Mouse (Mus musculus): ENCODE measurements around the gene Sbf1.

DNA sequence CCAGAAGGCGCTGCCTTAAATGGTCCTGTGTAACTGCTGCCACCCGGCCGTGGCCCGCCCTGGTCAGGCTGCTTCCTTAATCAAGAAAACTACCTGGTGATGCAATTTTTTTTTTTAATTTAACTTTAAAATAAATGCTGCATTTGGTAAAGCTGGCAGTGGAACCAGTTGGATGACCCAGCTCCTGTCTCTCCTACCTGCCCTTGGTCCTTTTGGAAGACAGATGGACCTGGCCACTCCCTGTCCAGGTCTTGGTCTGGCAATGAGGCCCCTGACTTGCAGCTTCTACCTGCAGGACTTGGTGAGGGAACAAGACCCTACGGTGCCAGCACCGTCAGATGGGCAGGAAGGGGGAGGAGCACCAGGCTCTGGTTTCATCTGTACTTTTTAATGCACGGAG is 29.0 kb downstream of the Sbf1 start:
- TF ChIP-seq POLR2A (IDR thresholded peaks at IDR 0.05; ENCODE audit: borderline replicate concordance, extremely low read depth, insufficient read depth, insufficient read length, poor library complexity, severe bottlenecking) (no peak), CTCF (IDR thresholded peaks at IDR 0.05; ENCODE audit: borderline replicate concordance, extremely low read depth, insufficient read depth, insufficient read length) (no peak)

Data from brain, embryonic 14.5 days (tissue).